Mouse (Mus musculus): ENCODE measurements around the gene Hsd17b7. TPM values are rescaled to one million over a fixed set of nuclear protein-coding genes. Genes with fewer than 3 reads are reported as not detected.

Gene Hsd17b7
- polyA plus RNA-seq, 1 experiment from 2014 or later, result 30.6 TPM

GRCm38 (mm10) chr1:169977621-169978020, 8.6 kb upstream of the Hsd17b7 start:
- H3K4me3 ChIP-seq (replicated peaks; ENCODE audit: low read length), result no peak overlapping the region
- H3K4me1 ChIP-seq (replicated peaks; ENCODE audit: control insufficient read depth, insufficient read depth, low read length), result no peaks in the 10 kb centered on the region
- H3K9ac ChIP-seq, result no peak overlapping the region
- WGBS, result 92% methylated on average over 4 of the region's 4 CpGs
- H3K27ac ChIP-seq, result no peak overlapping the region
- DNase-seq (ENCODE audit: low spot score) (no peak), ATAC-seq (ENCODE audit: low FRiP score) (no peak)
- no peak overlapping the region for H3K4me2 ChIP-seq (replicated peaks)
- H3K27me3 ChIP-seq (ENCODE audit: control insufficient read depth, insufficient read depth, low read length), result no peaks in the 10 kb centered on the region
- no peaks in the 10 kb centered on the region for H3K9me3 ChIP-seq (ENCODE audit: control insufficient read depth, low read length)
- H3K36me3 ChIP-seq (replicated peaks; ENCODE audit: control insufficient read depth, insufficient read depth), result no peaks in the 10 kb centered on the region

- H3K27me3 ChIP-seq (ENCODE audit: control insufficient read depth, insufficient read depth, low read length), result no peaks in the 10 kb centered on the region
- no peak overlapping the region for H3K4me2 ChIP-seq (replicated peaks)
- H3K36me3 ChIP-seq (replicated peaks; ENCODE audit: control insufficient read depth, insufficient read depth), result no peaks in the 10 kb centered on the region; the same call in 1 of the 2 replicates
- 84% methylated on average over 2 of the region's 2 CpGs for WGBS
- H3K4me1 ChIP-seq (replicated peaks; ENCODE audit: control insufficient read depth, insufficient read depth, low read length), result peaks cover 21% of the 10 kb centered on the region
- H3K9ac ChIP-seq, result no peak overlapping the region
- H3K9me3 ChIP-seq (ENCODE audit: control insufficient read depth, low read length), result no peaks in the 10 kb centered on the region
- DNase-seq (ENCODE audit: low spot score) (no peak), ATAC-seq (ENCODE audit: low FRiP score) (no peak)
- no peak overlapping the region for H3K27ac ChIP-seq
- H3K4me3 ChIP-seq (replicated peaks; ENCODE audit: low read length), result no peak overlapping the region
These were observed 3.0 kb upstream of the Hsd17b7 start for GRCm38 (mm10) chr1:169971998-169972397.

- Histone ChIP-seq H3K4me2 (replicated peaks) (no peak overlapping the region), H3K36me3 (replicated peaks; ENCODE audit: control insufficient read depth, insufficient read depth) (peaks cover 6% of the 10 kb centered on the region), H3K9me3 (ENCODE audit: control insufficient read depth, low read length) (no peaks in the 10 kb centered on the region), H3K9ac (no peak overlapping the region), H3K27ac (no peak overlapping the region), H3K4me3 (replicated peaks; ENCODE audit: low read length) (no peak overlapping the region), H3K4me1 (replicated peaks; ENCODE audit: control insufficient read depth, insufficient read depth, low read length) (peaks cover 21% of the 10 kb centered on the region), H3K27me3 (ENCODE audit: control insufficient read depth, insufficient read depth, low read length) (no peaks in the 10 kb centered on the region)
- DNase-seq (ENCODE audit: low spot score) (no peak), ATAC-seq (ENCODE audit: low FRiP score) (no peak)
- 95% methylated on average over 4 of the region's 4 CpGs for WGBS
These were observed 1.9 kb upstream of the Hsd17b7 start for GRCm38 (mm10) chr1:169970936-169971335.

GRCm38 (mm10) chr1:169969516-169969886, 460 bp upstream of the Hsd17b7 start:
- DNase-seq (ENCODE audit: low spot score) (no peak), ATAC-seq (ENCODE audit: low FRiP score) (peak; percentile 64)
- H3K27me3 ChIP-seq (ENCODE audit: control insufficient read depth, insufficient read depth, low read length), result no peaks in the 10 kb centered on the region
- H3K9ac ChIP-seq, result peak overlapping the region; percentile 65
- peak overlapping the region; percentile 71 for H3K4me2 ChIP-seq (replicated peaks)
- under 1% methylated on average over 9 of the region's 9 CpGs for WGBS
- peaks cover 21% of the 10 kb centered on the region for H3K4me1 ChIP-seq (replicated peaks; ENCODE audit: control insufficient read depth, insufficient read depth, low read length)
- peaks cover 20% of the 10 kb centered on the region for H3K36me3 ChIP-seq (replicated peaks; ENCODE audit: control insufficient read depth, insufficient read depth)
- no peaks in the 10 kb centered on the region for H3K9me3 ChIP-seq (ENCODE audit: control insufficient read depth, low read length)
- peak overlapping the region; percentile 82 for H3K27ac ChIP-seq
- peak overlapping the region; percentile 52 for H3K4me3 ChIP-seq (replicated peaks; ENCODE audit: low read length)

GRCm38 (mm10) chr1:169953106-169953505, 15.9 kb downstream of the Hsd17b7 start:
- Histone ChIP-seq H3K4me3 (replicated peaks; ENCODE audit: low read length) (no peak overlapping the region), H3K27me3 (ENCODE audit: control insufficient read depth, insufficient read depth, low read length) (no peaks in the 10 kb centered on the region), H3K36me3 (replicated peaks; ENCODE audit: control insufficient read depth, insufficient read depth) (peaks cover 74% of the 10 kb centered on the region), H3K9me3 (ENCODE audit: control insufficient read depth, low read length) (no peaks in the 10 kb centered on the region), H3K4me1 (replicated peaks; ENCODE audit: control insufficient read depth, insufficient read depth, low read length) (no peaks in the 10 kb centered on the region), H3K27ac (no peak overlapping the region), H3K4me2 (replicated peaks) (no peak overlapping the region), H3K9ac (no peak overlapping the region)
- no peak for DNase-seq (ENCODE audit: low spot score)
- 96% methylated on average over 10 of the region's 10 CpGs for WGBS
- ATAC-seq (ENCODE audit: low FRiP score), result no peak

- Histone ChIP-seq H3K9me3 (ENCODE audit: control insufficient read depth, low read length) (no peaks in the 10 kb centered on the region), H3K36me3 (replicated peaks; ENCODE audit: control insufficient read depth, insufficient read depth) (peaks cover 69% of the 10 kb centered on the region), H3K4me2 (replicated peaks) (no peak overlapping the region), H3K4me1 (replicated peaks; ENCODE audit: control insufficient read depth, insufficient read depth, low read length) (no peaks in the 10 kb centered on the region), H3K9ac (no peak overlapping the region), H3K27ac (no peak overlapping the region), H3K4me3 (replicated peaks; ENCODE audit: low read length) (no peak overlapping the region), H3K27me3 (ENCODE audit: control insufficient read depth, insufficient read depth, low read length) (no peaks in the 10 kb centered on the region)
- DNase-seq (ENCODE audit: low spot score) (no peak), ATAC-seq (ENCODE audit: low FRiP score) (no peak)
- WGBS, result 98% methylated on average over 10 of the region's 10 CpGs
These were observed 16.4 kb downstream of the Hsd17b7 start for GRCm38 (mm10) chr1:169952636-169953035.

GRCm38 (mm10) chr1:169951561-169951960, 17.5 kb downstream of the Hsd17b7 start:
- H3K9me3 ChIP-seq (ENCODE audit: control insufficient read depth, low read length), result no peaks in the 10 kb centered on the region

DNA sequence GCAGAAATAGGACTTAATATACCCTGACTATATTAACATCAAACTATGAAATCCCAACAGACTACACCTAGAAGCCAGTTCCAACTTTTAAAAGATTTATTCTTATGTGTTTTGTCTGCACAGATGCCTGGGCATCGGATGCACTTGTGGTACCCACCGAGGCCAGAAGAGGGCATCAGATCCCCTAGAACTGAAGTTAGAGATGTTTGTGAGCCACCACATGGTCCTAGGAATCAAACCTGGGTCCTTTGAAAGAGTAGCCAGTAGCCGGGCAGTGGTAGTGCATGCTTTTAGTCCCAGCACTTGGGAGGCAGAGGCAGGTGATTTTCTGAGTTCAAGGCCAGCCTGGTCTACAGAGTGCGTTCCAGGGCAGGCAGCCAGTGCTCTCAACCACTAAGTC, 18.4 kb downstream of the Hsd17b7 start:
- peaks cover 52% of the 10 kb centered on the region for H3K36me3 ChIP-seq (replicated peaks; ENCODE audit: control insufficient read depth, insufficient read depth)
- WGBS, result 92% methylated on average over 4 of the region's 4 CpGs
- DNase-seq (ENCODE audit: low spot score), result no peak
- H3K27me3 ChIP-seq (ENCODE audit: control insufficient read depth, insufficient read depth, low read length), result no peaks in the 10 kb centered on the region
- H3K4me3 ChIP-seq (replicated peaks; ENCODE audit: low read length), result no peak overlapping the region
- H3K4me2 ChIP-seq (replicated peaks), result no peak overlapping the region
- H3K4me1 ChIP-seq (replicated peaks; ENCODE audit: control insufficient read depth, insufficient read depth, low read length), result no peaks in the 10 kb centered on the region
- ATAC-seq (ENCODE audit: low FRiP score), result no peak
- H3K9ac ChIP-seq, result no peak overlapping the region
- H3K9me3 ChIP-seq (ENCODE audit: control insufficient read depth, low read length), result no peaks in the 10 kb centered on the region
- H3K27ac ChIP-seq, result no peak overlapping the region

More at GRCm38 (mm10) chr1:169951561-169951960, 17.5 kb downstream of the Hsd17b7 start:
- no peak overlapping the region for H3K4me2 ChIP-seq (replicated peaks)
- H3K4me1 ChIP-seq (replicated peaks; ENCODE audit: control insufficient read depth, insufficient read depth, low read length), result no peaks in the 10 kb centered on the region
- H3K4me3 ChIP-seq (replicated peaks; ENCODE audit: low read length), result no peak overlapping the region
- ATAC-seq (ENCODE audit: low FRiP score), result no peak
- no peak overlapping the region for H3K27ac ChIP-seq
- H3K36me3 ChIP-seq (replicated peaks; ENCODE audit: control insufficient read depth, insufficient read depth), result peaks cover 61% of the 10 kb centered on the region
- no peaks in the 10 kb centered on the region for H3K27me3 ChIP-seq (ENCODE audit: control insufficient read depth, insufficient read depth, low read length)
- no peak for DNase-seq (ENCODE audit: low spot score)
- no peak overlapping the region for H3K9ac ChIP-seq
- WGBS, result 94% methylated on average over 6 of the region's 6 CpGs

DNA sequence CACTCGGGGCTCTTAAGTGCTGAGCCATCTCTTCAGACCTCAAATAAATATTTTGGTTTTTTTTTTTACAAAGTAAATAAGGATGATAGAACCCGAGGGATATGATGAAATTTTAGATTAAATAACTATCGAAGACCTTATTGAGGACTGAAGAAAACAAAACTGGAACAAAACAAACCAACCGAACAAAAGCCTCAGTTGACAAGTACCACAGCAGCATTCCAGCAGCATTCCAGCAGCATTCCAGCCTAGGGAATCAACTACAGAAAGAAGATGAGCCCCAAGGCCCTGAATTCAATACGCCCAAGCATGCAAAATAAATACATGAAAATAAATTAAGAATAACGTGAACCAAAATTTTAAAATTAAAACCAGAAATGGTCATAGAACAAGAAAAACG, 19.1 kb downstream of the Hsd17b7 start:
- Histone ChIP-seq H3K9me3 (ENCODE audit: control insufficient read depth, low read length) (0 out of 2 replicates have a peak, but pooled peaks cover 3% of the 10 kb centered on the region), H3K4me3 (replicated peaks; ENCODE audit: low read length) (no peak overlapping the region), H3K27me3 (ENCODE audit: control insufficient read depth, insufficient read depth, low read length) (no peaks in the 10 kb centered on the region), H3K4me1 (replicated peaks; ENCODE audit: control insufficient read depth, insufficient read depth, low read length) (no peaks in the 10 kb centered on the region), H3K36me3 (replicated peaks; ENCODE audit: control insufficient read depth, insufficient read depth) (peaks cover 45% of the 10 kb centered on the region), H3K4me2 (replicated peaks) (no peak overlapping the region), H3K9ac (no peak overlapping the region), H3K27ac (no peak overlapping the region)
- 80% methylated on average over 7 of the region's 7 CpGs for WGBS
- DNase-seq (ENCODE audit: low spot score), result no peak
- no peak for ATAC-seq (ENCODE audit: low FRiP score)

GRCm38 (mm10) chr1:169948866-169949265, 20.2 kb downstream of the Hsd17b7 start:
- H3K27ac ChIP-seq, result no peak overlapping the region
- peaks cover 35% of the 10 kb centered on the region for H3K36me3 ChIP-seq (replicated peaks; ENCODE audit: control insufficient read depth, insufficient read depth)
- 0 out of 2 replicates have a peak, but pooled peaks cover 9% of the 10 kb centered on the region for H3K9me3 ChIP-seq (ENCODE audit: control insufficient read depth, low read length)
- no peak overlapping the region for H3K9ac ChIP-seq
- H3K4me1 ChIP-seq (replicated peaks; ENCODE audit: control insufficient read depth, insufficient read depth, low read length), result no peaks in the 10 kb centered on the region
- H3K4me3 ChIP-seq (replicated peaks; ENCODE audit: low read length), result no peak overlapping the region
- ATAC-seq (ENCODE audit: low FRiP score), result no peak
- 84% methylated on average over 7 of the region's 7 CpGs for WGBS
- no peaks in the 10 kb centered on the region for H3K27me3 ChIP-seq (ENCODE audit: control insufficient read depth, insufficient read depth, low read length)
- DNase-seq (ENCODE audit: low spot score), result no peak
- H3K4me2 ChIP-seq (replicated peaks), result no peak overlapping the region

Data from hindbrain, embryonic 14.5 days (tissue).